In genomic region chr7:19506326-19506725, GRCm38 (mm10) we compare ENCODE assay signal across 8 mouse cellular contexts. TPM values are rescaled to one million over a fixed set of nuclear protein-coding genes. Genes with fewer than 3 reads are reported as not detected.
DNase-seq lines count a peak whose midpoint lies in the region; ATAC-seq and TF ChIP-seq lines count a peak whose summit lies in the region.

No protein-coding gene starts in this region.

- no peaks in the 10 kb centered on the region; the same call in 1 of the 2 replicates for H3K36me3 ChIP-seq in limb, embryonic 11.5 days (ENCODE audit: control insufficient read depth, insufficient read depth, low read length)
- H3K36me3 ChIP-seq in stomach, embryonic 14.5 days (ENCODE audit: control insufficient read depth, insufficient read depth, low read length) = 0 out of 2 replicates have a peak, but pooled peaks cover 2% of the 10 kb centered on the region

- peak overlapping the region; percentile 96; the same call in 1 of the 2 replicates for H3K4me2 ChIP-seq in limb, embryonic 11.5 days (ENCODE audit: low read depth, severe bottlenecking)
- H3K4me2 ChIP-seq in stomach, embryonic 14.5 days (replicated peaks; ENCODE audit: low read depth, low read length) = no peak overlapping the region

- H3K9ac ChIP-seq in limb, embryonic 11.5 days (ENCODE audit: low read length) = no peak overlapping the region; the same call in 1 of the 2 replicates
- H3K9ac ChIP-seq in stomach, embryonic 14.5 days (replicated peaks; ENCODE audit: low read depth, low read length) = no peak overlapping the region

- H3K27ac ChIP-seq in layer of hippocampus, adult 2 months = no peak overlapping the region
- H3K27ac ChIP-seq in limb, embryonic 11.5 days (replicated peaks; ENCODE audit: low read depth, low read length) = no peak overlapping the region
- no peak overlapping the region for H3K27ac ChIP-seq in stomach, embryonic 14.5 days (ENCODE audit: low read length)

- no peak for ATAC-seq in limb, embryonic 11.5 days (ENCODE audit: insufficient number of reproducible peaks, low FRiP score, low TSS enrichment, low read depth)
- no peak for ATAC-seq in stomach, embryonic 14.5 days (ENCODE audit: insufficient number of reproducible peaks, insufficient read depth, low FRiP score, low read depth)

- H3K27me3 ChIP-seq in limb, embryonic 11.5 days (ENCODE audit: control insufficient read depth, insufficient read depth, low read length) = no peaks in the 10 kb centered on the region
- no peaks in the 10 kb centered on the region for H3K27me3 ChIP-seq in stomach, embryonic 14.5 days (ENCODE audit: control insufficient read depth, insufficient read depth, low read length)

- peak; percentile 43 for TF ChIP-seq CTCF in layer of hippocampus, adult 2 months (conservative IDR thresholded peaks at IDR 0.05)

- WGBS in limb, embryonic 11.5 days = 35% methylated on average over 6 of the region's 6 CpGs
- 41% methylated on average over 6 of the region's 6 CpGs for WGBS in stomach, embryonic 14.5 days

- no peak overlapping the region for H3K4me3 ChIP-seq in layer of hippocampus, adult 2 months
- H3K4me3 ChIP-seq in limb, embryonic 11.5 days (ENCODE audit: low read depth, low read length) = no peak overlapping the region
- peak overlapping the region; percentile 76; the same call in 1 of the 2 replicates for H3K4me3 ChIP-seq in stomach, embryonic 14.5 days (ENCODE audit: low read depth, low read length)

- no peak for DNase-seq in layer of hippocampus, adult 2 months (ENCODE audit: low spot score in 2 of 2)
- no peak for DNase-seq in layer of hippocampus, postnatal 36 days
- peak; percentile 62 for DNase-seq in embryo, embryonic 10.5 days (ENCODE audit: low spot score)
- DNase-seq in limb, embryonic 11.5 days (ENCODE audit: low spot score) = no peak
- no peak for DNase-seq in gastrocnemius, adult 8-10 months (ENCODE audit: low spot score in 2 of 2)
- no peak for DNase-seq in cerebellum, postnatal 36 days
- no peak for DNase-seq in adrenal gland, postnatal 36 days

- peaks cover 3% of the 10 kb centered on the region for H3K4me1 ChIP-seq in limb, embryonic 11.5 days (ENCODE audit: control insufficient read depth, insufficient read depth, low read length)
- H3K4me1 ChIP-seq in stomach, embryonic 14.5 days (ENCODE audit: control insufficient read depth, insufficient read depth, low read length) = peaks cover 7% of the 10 kb centered on the region; the same call in 1 of the 2 replicates

- no peaks in the 10 kb centered on the region for H3K9me3 ChIP-seq in limb, embryonic 11.5 days (ENCODE audit: control insufficient read depth, low read length)
- H3K9me3 ChIP-seq in stomach, embryonic 14.5 days (ENCODE audit: control insufficient read depth, low read depth, low read length) = no peaks in the 10 kb centered on the region

RNA-seq across cellular contexts. Expression of gene Bloc1s3, which starts 1.8 kb away (rescaled TPM):
- total RNA-seq in layer of hippocampus, adult 2 months (2021) = 1 to 10 TPM; 6.0 to 6.9 TPM
- 1 to 10 TPM; 6.8 to 6.9 TPM for total RNA-seq in layer of hippocampus, postnatal 36 days (2021)
- polyA plus RNA-seq in limb, embryonic 11.5 days (2014; fragmentation: Nextera tagmentation; extraction: Ambion mirVana) = 2.3 and 2.7 TPM in 2 replicates
- 0.74 and 1.3 TPM in 2 replicates for polyA plus RNA-seq in stomach, embryonic 14.5 days (2014; fragmentation: Nextera tagmentation; extraction: Ambion mirVana)
- total RNA-seq in gastrocnemius, adult 8-10 months (2022) = 1 to 10 TPM; 2.1 to 2.7 (median 2.3) TPM
- total RNA-seq in adrenal gland, postnatal 36 days (2021) = 10 to 100 TPM in 1 of 2 experiments, 1 to 10 TPM in 1; 8.7 to 12.1 TPM

RNA-seq across cellular contexts. Expression of gene Trappc6a, which starts 1.9 kb away (rescaled TPM):
- total RNA-seq in layer of hippocampus, adult 2 months (2021) = 10 to 100 TPM; 17.2 to 20.7 TPM
- total RNA-seq in layer of hippocampus, postnatal 36 days (2021) = 10 to 100 TPM; 19.8 to 21.5 TPM
- 73.3 and 82.3 TPM in 2 replicates for polyA plus RNA-seq in limb, embryonic 11.5 days (2014; fragmentation: Nextera tagmentation; extraction: Ambion mirVana)
- 83.4 and 89.0 TPM in 2 replicates for polyA plus RNA-seq in stomach, embryonic 14.5 days (2014; fragmentation: Nextera tagmentation; extraction: Ambion mirVana)
- 10 to 100 TPM in 1 of 4 experiments, 1 to 10 TPM in 3; 7.6 to 10.2 (median 8.8) TPM for total RNA-seq in gastrocnemius, adult 8-10 months (2022)
- total RNA-seq in adrenal gland, postnatal 36 days (2021) = 10 to 100 TPM; 73.1 to 91.1 TPM

RNA-seq across cellular contexts. Expression of gene Nkpd1, which starts 11.3 kb away (rescaled TPM):
- under 1 TPM; 0.38 to 0.71 TPM for total RNA-seq in layer of hippocampus, adult 2 months (2021)
- total RNA-seq in layer of hippocampus, postnatal 36 days (2021) = under 1 TPM; 0.37 to 0.48 TPM
- polyA plus RNA-seq in limb, embryonic 11.5 days (2014; fragmentation: Nextera tagmentation; extraction: Ambion mirVana) = 0.12 and 0.16 TPM in 2 replicates
- polyA plus RNA-seq in stomach, embryonic 14.5 days (2014; fragmentation: Nextera tagmentation; extraction: Ambion mirVana) = not detected in 2 replicates
- not detected for total RNA-seq in gastrocnemius, adult 8-10 months (2022)
- total RNA-seq in adrenal gland, postnatal 36 days (2021) = under 1 TPM in 1 of 2 experiments, not detected in 1; 0.17 TPM

RNA-seq across cellular contexts. Expression of gene Exoc3l2, which starts 43.2 kb away (rescaled TPM):
- under 1 TPM; 0.10 to 0.38 TPM for total RNA-seq in layer of hippocampus, adult 2 months (2021)
- total RNA-seq in layer of hippocampus, postnatal 36 days (2021) = under 1 TPM; 0.18 to 0.20 TPM
- 1.8 and 2.2 TPM in 2 replicates for polyA plus RNA-seq in limb, embryonic 11.5 days (2014; fragmentation: Nextera tagmentation; extraction: Ambion mirVana)
- polyA plus RNA-seq in stomach, embryonic 14.5 days (2014; fragmentation: Nextera tagmentation; extraction: Ambion mirVana) = 0.55 and 1.2 TPM in 2 replicates
- total RNA-seq in gastrocnemius, adult 8-10 months (2022) = under 1 TPM; 0.27 to 0.80 (median 0.35) TPM
- 10 to 100 TPM; 41.1 to 49.6 TPM for total RNA-seq in adrenal gland, postnatal 36 days (2021)

RNA-seq across cellular contexts. Expression of gene Mark4, which starts 47.7 kb away (rescaled TPM):
- total RNA-seq in layer of hippocampus, adult 2 months (2021) = 10 to 100 TPM; 92.9 to 99.6 TPM
- total RNA-seq in layer of hippocampus, postnatal 36 days (2021) = 100 to 1,000 TPM in 1 of 2 experiments, 10 to 100 TPM in 1; 90.6 to 102 TPM
- polyA plus RNA-seq in limb, embryonic 11.5 days (2014; fragmentation: Nextera tagmentation; extraction: Ambion mirVana) = 10.0 and 10.8 TPM in 2 replicates
- polyA plus RNA-seq in stomach, embryonic 14.5 days (2014; fragmentation: Nextera tagmentation; extraction: Ambion mirVana) = 8.6 and 9.7 TPM in 2 replicates
- total RNA-seq in gastrocnemius, adult 8-10 months (2022) = 10 to 100 TPM; 18.0 to 20.0 (median 19.8) TPM
- 10 to 100 TPM; 46.5 to 50.3 TPM for total RNA-seq in adrenal gland, postnatal 36 days (2021)
